Mouse (Mus musculus) testis, adult 2 months (tissue): ENCODE measurements around the gene Gprc5d.

Experiments
- CTCF ChIP-seq: fragments of 200-500 bp; IDR thresholded peaks from 2 replicates; pipeline ENCODE4 v1.5.1; 2012; ENCODE audit warnings: low read depth, mild to moderate bottlenecking, inconsistent platforms, low read length, moderate library complexity; ENCODE audit not compliant: control insufficient read depth, insufficient read depth, insufficient replicate concordance
- POLR2A ChIP-seq: fragments of 200-500 bp; IDR thresholded peaks from 2 replicates; pipeline ENCODE4 v1.6.1; 2012; ENCODE audit warnings: low read depth, mild to moderate bottlenecking, inconsistent platforms, low read length, moderate library complexity; ENCODE audit not compliant: control insufficient read depth

DNA sequence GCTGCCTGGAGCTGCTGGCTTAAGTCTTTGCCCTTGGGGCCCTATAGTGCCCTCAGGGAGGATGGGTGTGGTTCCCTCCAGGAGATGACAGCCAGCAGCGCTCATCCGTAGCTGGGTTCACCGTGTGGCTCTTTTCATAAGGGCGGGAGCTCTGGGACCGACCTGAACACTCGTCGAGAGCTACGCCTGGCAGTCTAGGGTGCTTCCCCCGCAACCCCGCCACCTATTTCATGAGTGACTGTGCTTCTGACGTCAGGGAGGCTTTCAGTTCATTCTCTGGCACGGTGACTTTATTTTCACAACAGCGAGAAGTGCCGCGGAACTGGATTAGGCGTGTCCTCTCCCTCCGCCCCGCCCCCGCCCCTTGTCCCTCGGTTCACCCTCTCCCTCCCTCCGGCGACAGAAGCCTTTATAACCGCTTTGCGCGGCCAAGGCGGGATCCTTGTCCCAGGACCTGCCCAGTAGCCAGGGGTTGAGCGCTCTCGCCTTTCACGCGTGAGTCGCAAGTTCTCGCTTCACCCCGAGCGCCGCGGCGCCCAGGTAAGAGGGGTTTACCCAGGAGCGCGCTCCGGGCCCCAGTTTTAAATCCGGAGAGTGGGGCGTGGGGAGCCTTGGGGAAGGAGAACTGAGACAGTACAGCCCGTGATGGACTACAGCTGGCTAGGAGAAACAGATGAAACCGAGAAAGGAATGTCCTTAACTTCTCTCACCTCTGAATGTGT, 52.7 kb downstream of the Gprc5d start, which contains the start of gene Gprc5a:
- no peak for TF ChIP-seq CTCF
- no peak for TF ChIP-seq POLR2A
